Mouse (Mus musculus): ENCODE measurements around the gene Slco2a1.

Slco2a1 gene

DNA sequence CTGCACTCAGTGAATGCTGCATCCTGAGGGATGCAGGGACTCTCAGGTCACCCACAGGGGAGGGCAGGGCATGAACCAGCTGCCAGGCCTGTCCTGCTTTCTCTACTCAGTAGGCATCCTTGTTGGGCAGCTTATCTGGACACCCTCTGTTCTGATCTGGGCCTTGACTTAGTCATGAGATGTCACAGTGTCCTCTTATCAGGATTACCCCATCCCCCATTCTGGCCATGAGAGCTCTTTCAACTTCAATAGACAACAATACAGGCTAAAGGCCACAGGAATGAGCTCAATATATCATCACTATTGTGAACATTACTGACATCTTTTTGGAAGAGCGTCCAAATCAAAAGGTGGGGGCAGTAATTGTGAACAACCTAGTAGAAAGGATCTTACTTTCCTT lies 3.4 kb upstream of the Slco2a1 start:
- DNase-seq: no peak

DNA sequence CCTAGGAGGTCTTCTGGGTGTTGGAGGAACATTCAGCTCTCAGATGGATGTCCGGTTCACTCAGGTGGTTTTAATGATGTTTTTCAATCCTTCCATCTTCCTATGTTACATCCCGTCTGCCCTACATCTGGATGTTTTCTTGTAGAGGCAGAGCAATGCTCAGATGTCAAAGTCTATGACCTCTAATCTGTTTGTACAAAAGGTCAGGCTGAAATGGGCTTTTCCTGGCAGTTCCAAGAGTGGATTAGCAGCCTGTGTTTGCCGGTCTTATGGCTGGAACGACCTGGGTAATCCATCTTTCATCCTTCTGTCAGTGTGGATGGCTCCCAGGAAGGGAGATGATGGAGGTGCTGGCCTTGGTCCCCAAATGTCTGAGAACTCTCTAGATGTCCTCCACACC lies 2.6 kb upstream of the Slco2a1 start:
- no peak for DNase-seq

DNA sequence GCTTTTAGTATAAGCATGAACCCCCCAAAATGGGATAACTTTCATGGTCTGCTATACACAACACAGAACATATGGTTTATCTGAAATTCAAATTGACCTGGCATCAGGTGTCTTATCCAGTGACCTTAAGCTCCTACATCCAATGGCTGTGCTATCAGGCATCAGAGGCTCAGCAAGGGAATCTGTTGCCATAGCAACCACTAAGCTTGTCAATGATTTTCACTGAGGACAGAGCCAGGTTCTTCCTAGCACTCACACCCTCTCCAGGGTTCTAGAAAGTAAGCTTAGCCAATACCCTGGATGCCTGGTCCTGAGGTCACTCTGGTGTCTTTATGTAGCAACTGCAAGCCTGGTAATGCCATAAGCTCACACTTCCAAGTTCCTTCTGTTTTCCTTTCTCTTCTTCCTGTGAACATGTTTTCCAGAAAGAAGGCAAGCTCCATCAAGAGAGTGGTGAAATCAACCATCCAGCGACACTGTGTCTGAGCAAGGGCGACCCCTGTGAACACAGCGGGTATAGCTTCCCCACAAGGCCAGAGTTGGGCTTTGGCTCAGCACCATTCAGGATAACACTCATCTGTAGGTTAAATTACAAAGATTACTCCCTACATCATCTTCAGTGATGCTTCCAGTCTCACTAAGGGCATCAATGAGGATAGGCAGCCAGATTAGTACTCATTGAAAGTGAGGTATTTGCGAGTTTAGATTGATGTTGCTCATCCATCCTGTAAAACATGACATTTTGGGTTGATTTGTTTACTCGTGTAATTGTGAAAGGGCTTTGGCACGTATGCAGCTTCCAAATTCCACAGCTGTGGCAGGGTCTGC lies 2.0 kb downstream of the Slco2a1 start:
- no peak for DNase-seq

DNA sequence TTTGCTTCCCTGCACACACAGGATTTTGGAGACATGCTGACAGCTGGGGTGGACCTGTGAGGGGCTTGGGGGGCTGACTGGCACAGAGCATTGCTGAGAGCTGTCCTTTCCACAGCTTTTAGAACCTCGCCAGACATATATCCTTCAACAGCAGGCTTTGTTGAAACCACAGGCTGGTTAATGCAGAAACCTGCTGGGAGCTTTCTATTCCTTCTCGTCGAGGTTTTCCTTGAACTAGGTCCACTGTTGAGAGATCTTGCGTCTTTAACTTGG lies 2.6 kb downstream of the Slco2a1 start:
- no peak for DNase-seq

DNA sequence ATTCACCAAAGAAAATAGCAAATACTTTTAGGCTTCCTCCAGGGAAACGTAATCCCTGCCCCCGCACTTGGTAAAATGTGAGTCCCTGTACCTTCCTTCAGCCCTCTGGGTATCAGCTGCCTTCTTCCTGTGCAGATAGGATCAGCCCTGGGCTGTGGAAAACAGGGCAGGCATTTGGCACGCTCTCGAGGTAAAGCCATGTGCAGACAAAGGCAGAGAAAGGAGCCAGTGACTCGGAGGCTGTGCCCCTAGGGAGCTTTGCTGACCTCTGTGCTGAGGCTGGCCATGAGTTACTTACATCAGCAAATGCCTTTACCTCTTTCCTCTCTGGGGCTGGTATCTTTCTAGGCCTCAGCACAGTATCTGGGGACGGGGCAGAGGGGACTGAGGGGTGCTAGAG lies 4.4 kb downstream of the Slco2a1 start:
- DNase-seq: no peak

DNA sequence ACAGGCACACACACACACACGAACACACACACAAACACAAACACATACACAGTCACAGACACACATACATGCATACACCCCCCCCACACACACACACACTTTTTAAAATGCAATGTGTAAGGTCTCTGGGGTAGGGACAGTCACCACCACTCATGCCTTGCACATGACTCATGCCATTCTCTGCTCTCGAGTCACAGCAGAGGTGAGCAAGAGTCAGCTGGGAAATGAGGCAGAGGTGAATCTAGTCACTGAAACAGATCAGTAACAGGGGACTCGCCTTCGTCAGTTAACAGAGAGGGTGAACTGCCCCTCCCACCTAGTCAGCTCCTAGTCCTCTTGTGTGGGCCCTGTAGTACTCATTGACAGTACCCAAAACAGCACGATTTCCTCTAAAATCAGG lies 5.3 kb downstream of the Slco2a1 start:
- no peak for DNase-seq

DNA sequence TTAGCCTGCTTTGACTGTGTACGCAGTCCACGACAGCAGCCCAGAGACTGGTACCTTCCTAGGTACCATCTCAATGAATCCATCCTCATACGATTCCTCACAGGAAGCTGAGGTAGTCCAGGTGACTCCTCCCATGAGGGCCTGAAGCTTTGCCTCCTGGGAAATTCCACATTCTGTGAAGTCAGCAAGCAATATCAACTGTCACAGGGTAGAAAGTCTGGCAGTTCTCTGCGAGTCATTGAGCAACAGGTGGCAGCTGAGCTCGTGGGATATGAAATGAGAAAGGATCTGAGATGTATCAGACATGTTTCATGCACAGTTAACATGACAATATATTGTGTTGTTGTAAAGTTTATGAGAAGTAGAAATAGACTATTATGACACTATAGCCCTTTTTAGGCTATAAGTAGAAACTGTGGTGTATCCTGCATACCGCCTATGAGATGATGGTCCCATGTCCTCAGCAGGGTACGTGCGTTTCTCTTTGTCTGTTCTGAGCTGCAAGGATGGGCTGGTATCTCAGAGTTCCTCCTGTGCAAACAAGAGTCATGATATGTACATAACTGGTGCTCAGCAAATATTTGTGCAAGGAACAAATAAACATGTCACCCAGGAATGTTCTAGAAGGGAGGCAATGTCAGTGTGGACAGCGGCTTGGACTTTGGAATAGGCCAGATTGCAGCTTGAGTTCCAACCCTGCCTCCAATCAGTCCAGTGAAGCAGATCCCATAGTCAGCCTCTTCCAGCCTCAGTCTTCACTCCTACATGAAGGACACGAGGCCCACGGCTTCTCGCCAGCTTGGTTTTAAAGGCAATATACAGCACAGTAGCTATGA lies 7.5 kb downstream of the Slco2a1 start:
- DNase-seq: no peak

DNA sequence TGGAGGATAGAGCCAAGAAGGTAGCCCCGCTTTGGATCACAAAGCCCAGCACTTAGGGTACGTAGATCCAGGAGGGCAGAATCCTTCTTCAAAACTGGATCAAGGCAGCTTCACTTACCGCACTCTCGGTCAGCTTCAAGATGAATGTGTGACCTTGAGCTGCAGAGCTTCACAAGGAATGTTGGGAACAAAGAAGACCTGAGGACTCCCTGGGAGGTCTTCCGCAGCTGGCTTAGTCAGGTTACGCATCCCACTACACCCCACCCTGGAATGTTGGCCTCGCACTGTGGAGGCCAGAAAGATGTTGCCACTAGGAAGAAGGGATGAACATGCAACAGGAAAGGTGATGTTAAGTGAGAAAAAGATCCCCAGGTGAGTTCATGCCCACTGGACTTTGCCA lies 11.9 kb downstream of the Slco2a1 start:
- DNase-seq: no peak

DNA sequence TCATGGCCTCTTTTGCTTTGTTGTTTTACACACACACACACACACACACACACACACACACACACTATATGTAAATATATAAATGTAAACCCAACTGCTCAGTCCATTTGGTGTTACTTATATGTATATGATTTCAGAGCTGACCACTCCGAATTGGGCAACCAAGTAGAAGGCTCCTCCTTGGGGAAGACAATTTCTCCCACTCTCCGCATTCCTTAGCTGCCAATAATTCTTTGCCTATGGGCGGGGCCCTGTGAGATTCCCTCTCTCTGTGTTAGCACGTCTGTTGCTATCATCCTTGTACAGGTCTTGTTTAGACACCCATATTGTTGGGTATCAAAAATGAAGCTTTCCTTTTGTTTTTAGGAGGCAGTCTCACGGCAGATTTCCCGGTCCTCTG lies 15.8 kb downstream of the Slco2a1 start:
- DNase-seq: no peak

DNA sequence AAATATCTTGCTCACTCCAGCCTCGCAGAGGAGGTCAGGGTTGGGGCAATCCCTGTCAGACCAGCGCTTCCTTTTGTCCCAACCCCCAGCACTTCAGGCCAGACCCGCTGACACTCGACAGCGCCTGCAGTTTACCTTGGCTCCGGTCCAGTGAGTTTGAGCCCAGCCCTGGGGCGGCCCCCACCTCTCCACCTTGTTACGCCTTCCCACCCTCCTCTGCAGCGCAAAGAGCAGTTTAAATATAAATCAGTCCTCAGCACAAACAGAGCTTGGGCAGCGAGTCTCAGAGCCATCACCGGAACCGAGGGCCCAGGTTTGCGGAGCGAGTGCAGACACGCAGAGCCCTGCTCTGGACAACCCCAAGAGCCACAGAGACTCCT lies 19.2 kb downstream of the Slco2a1 start:
- DNase-seq: peak; percentile 7

DNA sequence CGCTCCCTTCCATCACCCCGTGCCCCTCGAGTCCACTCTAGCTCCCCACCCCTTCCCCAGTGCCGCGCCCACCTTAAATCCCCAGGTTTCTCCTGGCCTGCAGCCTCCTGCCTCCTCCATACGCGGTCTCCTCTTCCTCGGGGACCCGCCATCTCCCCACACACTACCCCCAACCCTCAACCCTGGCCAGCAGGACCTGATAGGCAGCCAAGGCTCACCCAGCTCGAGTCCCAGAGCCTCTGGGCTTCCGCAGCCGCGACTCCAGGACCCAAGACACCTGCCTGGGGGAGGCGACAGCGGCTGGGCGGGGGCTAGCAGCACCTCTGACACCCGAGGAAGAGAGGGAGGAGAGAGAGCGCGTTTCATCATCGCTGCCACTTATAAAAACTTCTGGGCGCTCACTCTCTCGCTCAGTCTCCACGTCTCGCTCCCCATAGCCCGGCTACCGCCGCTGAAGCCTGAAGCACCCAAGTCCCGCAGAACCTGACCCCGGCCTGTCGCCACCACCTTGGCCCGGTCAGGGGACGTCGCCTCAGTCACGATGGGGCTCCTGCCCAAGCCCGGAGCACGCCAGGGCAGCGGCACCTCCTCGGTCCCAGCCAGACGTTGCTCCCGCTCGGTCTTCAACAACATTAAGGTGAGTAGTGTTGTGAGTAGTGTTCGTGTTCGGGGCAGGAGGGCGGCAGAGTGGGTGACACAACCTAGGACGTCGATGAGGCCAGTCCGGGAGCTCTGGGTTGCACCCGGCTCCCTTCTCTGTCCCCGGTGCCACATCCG lies 19.8 kb downstream of the Slco2a1 start:
- no peak for DNase-seq

DNA sequence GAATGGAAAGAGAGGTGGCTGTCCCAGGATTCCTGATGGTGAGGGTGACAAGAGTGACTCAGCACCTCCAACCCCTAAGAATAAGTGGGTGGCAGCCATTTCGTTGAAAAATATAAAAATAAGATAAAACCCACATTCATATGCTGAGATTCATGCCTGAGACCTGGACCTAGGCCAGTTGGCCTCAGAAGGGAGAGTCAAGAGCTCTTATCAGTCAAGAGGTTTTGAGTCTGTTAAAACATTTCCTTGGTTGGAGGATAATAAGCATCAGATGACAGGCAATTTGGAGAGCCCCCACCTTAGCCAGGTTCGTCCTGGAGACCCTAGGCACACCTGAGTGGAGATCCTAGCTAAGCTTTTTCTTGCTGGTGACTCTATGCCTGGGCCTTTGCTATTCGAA lies 21.6 kb downstream of the Slco2a1 start:
- DNase-seq: no peak

DNA sequence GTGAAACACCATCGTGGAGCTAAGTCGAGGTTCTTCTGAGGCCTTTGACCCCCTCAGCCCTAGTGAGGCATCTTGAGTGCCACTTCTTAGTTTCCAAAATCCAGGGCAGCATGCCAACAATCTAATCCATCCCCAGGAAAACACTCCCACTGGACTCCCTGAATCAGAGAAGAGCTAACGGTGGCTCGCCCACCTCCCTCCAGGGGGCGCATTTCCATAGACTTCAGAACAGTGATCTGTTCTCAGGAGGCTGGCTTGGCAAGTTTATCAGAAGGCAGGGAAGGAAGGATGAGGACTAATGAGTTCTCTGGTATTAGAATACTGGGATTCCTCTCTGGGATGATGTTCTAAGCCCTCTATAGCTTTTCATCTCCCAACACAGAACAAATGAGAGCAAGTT lies 24.9 kb downstream of the Slco2a1 start:
- peak; percentile 15 for DNase-seq

DNA sequence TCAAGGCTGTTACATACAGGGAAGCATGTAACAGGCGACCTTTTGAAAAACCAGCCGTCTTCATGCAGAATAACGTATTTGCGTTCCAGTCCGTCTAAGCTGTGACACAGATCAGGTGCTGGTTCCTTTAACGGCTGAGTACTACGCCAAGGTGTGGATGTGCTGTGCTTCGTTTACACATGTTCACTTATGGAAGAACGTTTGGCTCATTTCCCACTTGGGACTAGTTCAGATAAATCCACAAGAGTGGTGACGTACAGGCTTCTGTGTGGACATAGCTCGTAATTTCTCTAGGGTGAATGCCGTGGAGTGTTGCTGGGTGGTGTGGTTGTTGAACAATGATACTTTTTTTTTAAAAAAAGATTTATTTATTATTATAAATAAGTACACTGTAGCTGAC lies 26.2 kb downstream of the Slco2a1 start:
- no peak for DNase-seq

DNA sequence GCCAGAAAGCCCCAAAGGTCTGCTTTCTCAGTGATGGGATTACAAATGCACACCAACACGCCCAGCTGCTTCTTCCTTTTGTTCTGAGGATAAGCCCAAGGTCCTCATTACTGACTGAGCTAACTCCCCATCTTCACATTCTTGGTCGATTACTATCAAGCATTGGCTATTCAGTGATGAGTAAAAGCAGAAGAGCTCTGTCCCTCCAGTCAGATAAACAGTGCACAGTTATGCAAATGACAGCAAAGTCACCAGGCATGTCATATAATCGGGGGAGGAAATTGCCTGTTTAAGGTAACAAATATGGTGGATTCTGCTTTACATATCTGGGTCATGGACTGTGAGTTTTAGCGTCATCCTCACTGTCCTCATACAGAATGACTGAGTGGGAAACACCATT lies 35.6 kb downstream of the Slco2a1 start:
- no peak for DNase-seq

DNA sequence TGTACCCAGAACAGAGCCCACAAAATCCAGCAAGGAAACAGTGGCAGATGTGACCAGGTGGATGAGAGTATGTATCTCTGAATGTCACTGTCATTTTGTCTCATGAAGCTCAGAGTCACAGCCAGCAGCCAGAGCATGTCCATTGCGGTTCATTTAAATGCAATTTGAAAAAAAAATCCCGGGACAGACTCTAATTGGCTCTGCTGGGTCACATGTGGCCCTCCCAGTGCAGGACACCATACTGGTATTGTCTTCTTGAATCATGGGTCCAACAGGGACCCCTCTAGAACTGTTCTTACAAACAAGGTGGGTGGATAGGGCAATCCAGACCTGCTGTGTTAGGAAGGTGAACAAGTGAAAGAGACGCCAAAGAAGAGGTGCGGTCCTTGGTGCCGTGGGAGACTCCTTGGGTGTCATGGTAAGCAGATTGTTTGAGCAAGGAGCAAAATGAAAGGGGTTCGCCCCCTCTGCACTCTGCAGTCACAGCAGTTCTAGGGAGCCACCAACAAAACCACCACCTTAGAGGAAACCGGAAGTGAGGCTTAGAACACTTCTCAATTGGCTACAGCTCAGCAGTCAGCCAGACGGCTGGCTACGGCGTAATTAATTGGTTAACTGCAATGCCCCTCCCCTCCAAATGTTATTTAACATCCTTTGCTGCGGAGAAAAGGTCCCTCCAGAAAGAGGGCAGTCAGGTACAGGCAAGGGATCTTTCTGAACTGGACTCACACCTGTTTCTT lies 38.8 kb downstream of the Slco2a1 start:
- DNase-seq: no peak

DNA sequence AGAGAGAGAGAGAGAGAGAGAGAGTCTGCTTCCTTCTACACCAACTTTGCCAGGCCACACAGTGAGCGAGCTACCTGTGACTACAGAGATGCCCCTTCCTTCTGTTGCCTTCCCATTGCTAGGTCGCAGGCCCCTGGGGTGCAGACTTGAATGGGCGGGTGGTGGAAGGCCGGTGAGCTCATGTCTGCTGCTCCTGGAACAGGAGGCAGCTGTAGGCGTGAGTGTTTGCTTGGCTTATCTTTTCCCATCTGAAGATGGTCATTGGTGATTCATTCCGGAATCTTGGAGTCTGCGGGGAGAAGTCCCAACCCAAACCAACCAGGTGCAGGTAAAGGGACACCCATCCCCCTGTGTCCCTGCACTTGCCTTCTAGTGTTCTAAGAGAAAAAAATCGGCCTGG lies 40.5 kb downstream of the Slco2a1 start:
- no peak for DNase-seq

DNA sequence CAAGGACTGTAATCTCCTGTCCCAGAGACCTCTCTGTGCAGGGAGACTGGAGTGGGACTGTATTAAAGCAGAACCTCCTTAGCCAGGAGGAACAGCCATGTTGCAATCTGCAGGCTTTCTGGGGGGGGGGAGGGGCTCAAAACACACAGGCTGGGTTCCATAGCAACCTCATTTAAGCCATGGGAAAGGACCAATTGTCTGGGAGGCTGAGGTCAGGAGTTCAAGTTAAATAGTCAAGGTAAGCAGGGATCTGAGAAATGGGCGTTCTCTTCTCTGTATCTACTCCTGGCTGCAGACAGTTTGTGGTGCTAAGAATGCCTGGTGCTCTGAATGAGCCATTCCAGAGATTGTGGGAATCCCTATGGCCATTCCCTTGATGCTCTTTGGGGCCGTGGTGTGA lies 41.5 kb downstream of the Slco2a1 start:
- no peak for DNase-seq

DNA sequence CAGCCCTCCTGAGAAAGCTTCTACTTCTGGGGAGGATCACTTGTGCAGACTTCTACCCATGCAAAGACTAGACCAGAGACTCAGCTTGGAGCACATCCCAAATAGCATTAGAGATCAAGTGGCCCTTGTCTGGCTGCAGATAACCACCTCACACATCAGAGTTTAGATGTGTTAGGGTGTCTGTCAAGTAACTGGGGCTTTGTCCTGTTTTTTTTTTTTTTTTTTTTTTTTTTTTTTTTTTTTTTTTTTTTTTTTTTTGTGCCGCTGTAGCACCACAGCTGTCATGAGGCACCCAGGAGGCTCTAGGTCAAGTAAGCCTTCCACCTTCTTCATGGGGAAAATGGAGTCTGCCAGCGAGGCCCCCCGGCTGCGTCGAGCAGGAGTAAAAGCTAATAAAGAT lies 42.7 kb downstream of the Slco2a1 start:
- DNase-seq: no peak

DNA sequence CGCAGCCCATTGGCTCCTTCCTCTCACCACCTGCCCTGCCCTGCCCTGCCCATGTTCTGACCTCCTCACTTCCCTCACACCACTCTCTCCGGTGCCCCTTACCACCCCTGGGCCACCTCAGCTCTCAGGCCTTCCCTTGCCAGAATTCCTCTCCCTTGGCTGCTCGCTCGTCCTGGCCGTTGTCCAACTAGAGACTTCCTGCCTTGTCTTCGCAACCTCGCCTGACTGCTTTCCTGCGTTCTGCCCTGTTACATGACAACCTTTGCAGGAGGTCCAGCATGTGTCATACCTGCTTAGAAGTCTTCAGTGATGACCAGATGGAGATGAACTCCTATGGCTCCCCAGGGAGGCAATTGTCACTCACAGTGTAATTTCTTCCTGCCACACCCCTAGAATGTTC lies 43.7 kb downstream of the Slco2a1 start:
- DNase-seq: no peak

DNA sequence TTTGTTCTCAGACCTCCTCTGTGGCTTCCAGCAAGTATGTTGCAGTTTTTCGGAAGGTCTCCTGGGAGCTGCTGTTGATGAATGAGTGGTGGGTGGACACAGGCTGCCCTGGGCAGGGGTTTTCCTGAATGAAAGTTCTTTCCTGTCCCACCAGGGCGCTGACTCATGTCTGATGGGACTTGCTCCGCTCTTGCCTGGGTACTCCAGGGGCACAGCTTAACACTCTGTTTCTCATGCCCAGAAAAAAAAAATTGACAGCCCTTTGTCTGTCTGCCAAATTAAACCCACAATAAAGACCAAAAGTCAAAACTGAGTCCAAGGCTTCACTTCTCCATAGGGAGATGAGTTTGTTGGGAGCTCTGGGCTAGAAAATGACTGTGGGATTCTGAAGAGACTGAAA lies 44.9 kb downstream of the Slco2a1 start:
- no peak for DNase-seq

DNA sequence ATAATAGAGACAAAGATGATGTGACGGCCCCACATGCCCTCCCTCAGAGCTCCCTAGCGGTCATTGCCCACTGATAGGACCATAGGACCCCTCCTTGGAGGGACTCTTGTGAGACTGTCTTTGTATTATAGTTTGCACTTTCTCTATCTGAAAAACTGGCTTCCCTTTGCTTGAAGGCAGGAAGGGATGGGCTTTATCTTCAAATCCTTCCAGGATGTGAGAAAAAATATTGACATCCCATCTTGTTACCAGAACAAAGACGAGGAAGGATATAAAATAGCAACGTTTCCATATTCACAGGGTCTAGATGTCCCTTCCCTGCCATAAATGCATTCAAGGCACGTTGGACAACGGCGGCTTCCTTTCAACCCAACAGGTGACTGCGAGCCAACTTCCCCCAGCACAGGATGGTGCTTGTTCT lies 48.5 kb downstream of the Slco2a1 start:
- no peak for DNase-seq

DNA sequence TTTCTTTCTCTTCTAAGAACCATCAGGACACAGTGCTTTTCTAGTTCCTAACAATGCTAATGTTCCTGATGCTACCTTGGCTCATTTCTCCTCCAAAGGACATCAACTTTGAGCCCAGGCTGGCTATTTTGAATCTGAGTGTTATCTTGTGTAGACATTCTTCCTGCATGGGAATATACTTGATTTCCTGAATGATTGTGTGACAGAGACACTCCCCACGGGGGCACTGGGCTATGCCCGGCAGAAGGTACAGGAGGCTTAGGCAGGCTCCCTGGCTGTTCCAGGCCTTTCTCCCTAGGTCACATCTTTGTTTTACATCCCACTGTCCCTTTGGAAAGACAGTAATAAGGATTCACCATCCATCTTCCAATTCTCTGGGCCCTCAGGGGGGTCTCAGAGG lies 49.8 kb downstream of the Slco2a1 start:
- DNase-seq: no peak

All from cerebellum, adult 11-12 months (tissue).